11 mouse cellular contexts compared by ENCODE assay signal in the genomic region with DNA sequence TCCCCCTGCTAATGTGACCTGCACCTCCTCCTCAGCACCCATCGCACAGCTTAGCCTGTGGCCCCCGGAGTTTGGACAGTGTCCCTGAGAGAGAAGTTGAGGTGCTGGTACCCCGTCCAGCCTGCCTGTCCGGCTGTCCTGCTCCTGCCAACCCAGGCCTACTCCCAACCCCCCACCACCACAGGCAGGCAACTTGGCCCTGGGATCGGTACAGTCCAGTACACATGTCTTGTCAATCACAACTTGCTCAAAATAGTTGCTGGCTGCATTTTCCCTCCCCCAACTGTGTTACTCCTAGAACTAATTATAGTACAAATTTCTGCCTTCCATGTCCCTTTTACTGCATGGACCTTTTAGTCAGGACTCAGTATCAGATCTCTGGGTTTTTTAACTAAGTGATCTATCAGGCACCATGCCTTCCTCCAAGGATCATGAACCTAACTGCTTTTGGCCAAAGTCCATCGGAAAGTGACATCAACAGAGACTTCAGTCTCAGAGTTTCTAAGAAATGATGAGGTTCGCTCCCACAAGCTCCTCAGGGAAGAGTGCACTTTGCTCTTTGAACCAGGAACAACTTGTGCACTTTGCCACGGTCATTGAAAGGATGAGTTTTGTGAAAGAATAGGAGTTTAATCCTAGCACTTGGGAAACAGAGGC. TPM values are rescaled to one million over a fixed set of nuclear protein-coding genes. Genes with fewer than 3 reads are reported as not detected.
A peak's percentile ranks its signal among the peaks of the same experiment; 100 is the strongest.
DNase-seq lines count a peak whose midpoint lies in the region; ATAC-seq and TF ChIP-seq lines count a peak whose summit lies in the region.
"Had no signal": no experiment of that assay in that cellular context is flagged by ENCODE, and none has a peak within 500 bp of the region (broad histone marks: within the 10 kb centered on the region; RNA-seq: fewer than 3 reads in every experiment).

A gene (minus strand): TSS at position 201 of the 657 bp plus-strand sequence.

- H3K4me2 ChIP-seq in intestine, postnatal 0 days (replicated peaks; ENCODE audit: low read depth), result no peak within 1 kb of the TSS
- H3K4me2 ChIP-seq in stomach, embryonic 15.5 days, result no peak within 1 kb of the TSS
- H3K4me2 ChIP-seq in midbrain, embryonic 14.5 days (ENCODE audit: low read length), result no peak within 1 kb of the TSS
- H3K4me2 ChIP-seq: forebrain, embryonic 12.5 days; hindbrain, embryonic 15.5 days had no signal

- TF ChIP-seq CTCF in intestine, postnatal 0 days (IDR thresholded peaks at IDR 0.05; ENCODE audit: low read depth), result no peak

- H3K27me3 ChIP-seq in heart, embryonic 10.5 days (ENCODE audit: insufficient read depth, poor library complexity, severe bottlenecking), result no peaks in the 10 kb centered on the region; the same call in 1 of the 2 replicates
- no peaks in the 10 kb centered on the region for H3K27me3 ChIP-seq in intestine, postnatal 0 days (replicated peaks; ENCODE audit: control insufficient read depth, insufficient read depth, low read length)
- H3K27me3 ChIP-seq in stomach, embryonic 15.5 days (replicated peaks), result no peaks in the 10 kb centered on the region
- H3K27me3 ChIP-seq in midbrain, embryonic 14.5 days (ENCODE audit: control insufficient read depth, insufficient read depth, low read length), result peaks cover 5% of the 10 kb centered on the region; the same call in 1 of the 2 replicates

- peak within 1 kb of the TSS; percentile 22; the same call in 1 of the 2 replicates for H3K9ac ChIP-seq in intestine, postnatal 0 days (ENCODE audit: low read depth, low read length)
- no peak within 1 kb of the TSS for H3K9ac ChIP-seq in stomach, embryonic 15.5 days
- H3K9ac ChIP-seq in midbrain, embryonic 14.5 days (replicated peaks; ENCODE audit: low read length), result no peak within 1 kb of the TSS
- H3K9ac ChIP-seq: forebrain, embryonic 12.5 days; hindbrain, embryonic 15.5 days had no signal

- H3K9me3 ChIP-seq in heart, embryonic 10.5 days, result no peaks in the 10 kb centered on the region
- no peaks in the 10 kb centered on the region for H3K9me3 ChIP-seq in intestine, postnatal 0 days (ENCODE audit: control insufficient read depth)
- H3K9me3 ChIP-seq in stomach, embryonic 15.5 days, result no peaks in the 10 kb centered on the region
- H3K9me3 ChIP-seq in midbrain, embryonic 14.5 days (ENCODE audit: control insufficient read depth, low read length), result no peaks in the 10 kb centered on the region
- H3K9me3 ChIP-seq: forebrain, embryonic 12.5 days; hindbrain, embryonic 15.5 days had no signal

- DNase-seq in kidney, adult 8-10 months, result peak; percentile 76 to 81
- no peak for DNase-seq in kidney, postnatal 4 days
- DNase-seq in heart, embryonic 10.5 days (ENCODE audit: low spot score), result no peak
- no peak for DNase-seq in cerebellum, adult 8-10 months
- no peak for DNase-seq in midbrain, embryonic 14.5 days
- DNase-seq in layer of hippocampus, adult 11-12 months (ENCODE audit: low spot score), result no peak
- DNase-seq: lung, postnatal 14 days had no signal

- peak; percentile 63 for ATAC-seq in intestine, postnatal 0 days
- no peak for ATAC-seq in stomach, embryonic 15.5 days (ENCODE audit: insufficient read depth, low FRiP score, low read depth)
- ATAC-seq in midbrain, embryonic 14.5 days (ENCODE audit: low FRiP score, low TSS enrichment), result no peak

- H3K4me1 ChIP-seq in heart, embryonic 10.5 days, result peaks cover 43% of the 10 kb centered on the region
- no peaks in the 10 kb centered on the region for H3K4me1 ChIP-seq in intestine, postnatal 0 days (replicated peaks; ENCODE audit: control insufficient read depth, insufficient read depth, low read length)
- no peaks in the 10 kb centered on the region for H3K4me1 ChIP-seq in stomach, embryonic 15.5 days
- H3K4me1 ChIP-seq in midbrain, embryonic 14.5 days (ENCODE audit: control insufficient read depth, insufficient read depth, low read length), result no peaks in the 10 kb centered on the region
- H3K4me1 ChIP-seq: forebrain, embryonic 12.5 days; hindbrain, embryonic 15.5 days had no signal

- peak within 1 kb of the TSS; percentile 91 for H3K27ac ChIP-seq in heart, embryonic 10.5 days
- peak within 1 kb of the TSS; percentile 76 for H3K27ac ChIP-seq in intestine, postnatal 0 days (ENCODE audit: low read depth, low read length)
- peak within 1 kb of the TSS; percentile 35; the same call in 1 of the 2 replicates for H3K27ac ChIP-seq in stomach, embryonic 15.5 days
- H3K27ac ChIP-seq in midbrain, embryonic 14.5 days (replicated peaks; ENCODE audit: low read depth, low read length), result no peak within 1 kb of the TSS
- H3K27ac ChIP-seq: forebrain, embryonic 12.5 days; hindbrain, embryonic 15.5 days had no signal

- WGBS in heart, embryonic 10.5 days, result 65% methylated on average over 8 of the region's 8 CpGs
- 57% methylated on average over 8 of the region's 8 CpGs for WGBS in intestine, postnatal 0 days
- 75% methylated on average over 8 of the region's 8 CpGs for WGBS in stomach, embryonic 15.5 days
- WGBS in midbrain, embryonic 14.5 days, result 79% methylated on average over 8 of the region's 8 CpGs

- H3K4me3 ChIP-seq in heart, embryonic 10.5 days, result peak within 1 kb of the TSS; percentile 49
- H3K4me3 ChIP-seq in intestine, postnatal 0 days (ENCODE audit: low read depth, low read length), result no peak within 1 kb of the TSS
- H3K4me3 ChIP-seq in stomach, embryonic 15.5 days (replicated peaks), result no peak within 1 kb of the TSS
- H3K4me3 ChIP-seq in midbrain, embryonic 14.5 days (replicated peaks; ENCODE audit: low read depth, low read length), result no peak within 1 kb of the TSS
- H3K4me3 ChIP-seq: forebrain, embryonic 12.5 days; hindbrain, embryonic 15.5 days had no signal

- peaks cover 9% of the 10 kb centered on the region; the same call in 1 of the 2 replicates for H3K36me3 ChIP-seq in heart, embryonic 10.5 days
- no peaks in the 10 kb centered on the region for H3K36me3 ChIP-seq in intestine, postnatal 0 days (ENCODE audit: control insufficient read depth, insufficient read depth)
- no peaks in the 10 kb centered on the region for H3K36me3 ChIP-seq in stomach, embryonic 15.5 days
- H3K36me3 ChIP-seq in midbrain, embryonic 14.5 days (ENCODE audit: control insufficient read depth, insufficient read depth, low read length), result no peaks in the 10 kb centered on the region
- H3K36me3 ChIP-seq: forebrain, embryonic 12.5 days; hindbrain, embryonic 15.5 days had no signal

RNA-seq across cellular contexts. Expression of the gene that starts here (rescaled TPM):
- 87.0 and 172 TPM in 2 replicates for polyA plus RNA-seq in heart, embryonic 10.5 days (2016; fragmentation: Nextera tagmentation; extraction: Ambion mirVana)
- polyA plus RNA-seq in intestine, postnatal 0 days (2015; fragmentation: Nextera tagmentation; extraction: Ambion mirVana), result 0.23 and 0.27 TPM in 2 replicates
- polyA plus RNA-seq in stomach, embryonic 15.5 days (2015; fragmentation: Nextera tagmentation; extraction: Ambion mirVana), result 0.45 and 0.88 TPM in 2 replicates
- 0.09 TPM in 2 replicates for polyA plus RNA-seq in midbrain, embryonic 14.5 days (2014; fragmentation: Nextera tagmentation; extraction: Ambion mirVana)

Comparison
In these comparisons a context has a peak if more than half of its experiments do, and no peak if none do; other contexts are left out.
1. RNA of the gene that starts here (polyA plus RNA-seq): 87.0 to 172 TPM in heart, embryonic 10.5 days; 0.45 to 0.88 TPM in stomach, embryonic 15.5 days, 0.23 to 0.27 TPM in intestine, postnatal 0 days and 0.09 TPM in midbrain, embryonic 14.5 days; every median in the first group is over 10 times any median in the second.
2. DNase-seq: peak in kidney, adult 8-10 months (2 of 2); none in kidney, postnatal 4 days (0 of 2), heart, embryonic 10.5 days (single experiment), cerebellum, adult 8-10 months (single experiment), midbrain, embryonic 14.5 days (single experiment) and layer of hippocampus, adult 11-12 months (single experiment).
3. Peak in ATAC-seq, H3K27ac ChIP-seq and H3K9ac ChIP-seq in intestine, postnatal 0 days; RNA of the gene not detected or under 1 TPM.